Mouse (Mus musculus): ENCODE data around the gene Galr2. TPM values are rescaled to one million over a fixed set of nuclear protein-coding genes. Genes with fewer than 3 reads are reported as not detected.

Galr2 gene
- polyA plus RNA-seq (2012; rRNA removed), result 0.59 and 1.1 TPM in 2 replicates

GRCm38 (mm10) chr11:116280751-116281663, at the start of gene Galr2:
Gene Galr2, plus strand, starts transcription at chr11:116280939.
- H3K27me3 ChIP-seq (ENCODE audit: control insufficient read depth, insufficient read depth, low read length), result peaks cover 31% of the 10 kb centered on the region; the same call in 1 of the 2 replicates

DNA sequence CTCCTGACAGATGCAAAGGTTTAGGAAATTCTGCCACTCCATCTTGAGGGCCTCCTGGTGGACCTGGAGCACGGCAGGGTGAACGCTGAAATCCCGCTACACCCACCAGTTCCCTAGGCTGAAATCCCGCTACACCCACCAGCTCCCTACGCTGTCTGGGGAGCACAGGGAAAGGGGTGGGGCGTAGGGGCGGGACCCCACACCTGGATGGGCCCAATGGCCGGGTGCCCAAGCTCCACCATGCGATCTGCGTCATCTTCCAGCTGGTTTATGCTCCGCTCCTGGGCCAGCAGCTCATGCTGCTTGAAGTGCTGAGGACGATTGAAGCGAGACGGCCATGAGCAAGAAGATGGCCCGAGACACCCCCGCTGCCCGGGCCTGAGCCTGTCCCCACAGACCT, 48.3 kb upstream of the Galr2 start:
- Histone ChIP-seq H3K27me3 (ENCODE audit: control insufficient read depth, insufficient read depth, low read length) (no peaks in the 10 kb centered on the region), H3K4me1 (replicated peaks; ENCODE audit: control insufficient read depth, insufficient read depth, low read length) (peaks cover 4% of the 10 kb centered on the region), H3K36me3 (ENCODE audit: control insufficient read depth, insufficient read depth, low read length) (no peaks in the 10 kb centered on the region), H3K4me3 (ENCODE audit: control insufficient read depth, insufficient read depth, low read length) (no peak overlapping the region), H3K27ac (ENCODE audit: control insufficient read depth, insufficient read depth, low read length) (no peak overlapping the region)
- no peak for TF ChIP-seq POLR2A (IDR thresholded peaks at IDR 0.05; ENCODE audit: control insufficient read depth, extremely low read depth, insufficient read depth, low read length, poor library complexity)
- TF ChIP-seq CTCF (IDR thresholded peaks at IDR 0.05; ENCODE audit: borderline replicate concordance, control insufficient read depth, extremely low read depth, insufficient read depth, low read length, poor library complexity), result no peak
- WGBS, result 92% methylated on average over 17 of the region's 17 CpGs
- DNase-seq, result no peak

More at GRCm38 (mm10) chr11:116280751-116281663, at the start of gene Galr2:
- H3K27ac ChIP-seq (ENCODE audit: control insufficient read depth, insufficient read depth, low read length), result no peak within 1 kb of the TSS
- no peak within 1 kb of the TSS for H3K4me3 ChIP-seq (ENCODE audit: control insufficient read depth, insufficient read depth, low read length)
- H3K4me1 ChIP-seq (replicated peaks; ENCODE audit: control insufficient read depth, insufficient read depth, low read length), result no peaks in the 10 kb centered on the region; the same call in 1 of the 2 replicates
- no peaks in the 10 kb centered on the region for H3K36me3 ChIP-seq (ENCODE audit: control insufficient read depth, insufficient read depth, low read length)
- 17% methylated on average over 48 of the region's 48 CpGs for WGBS
- no peak for DNase-seq
- TF ChIP-seq POLR2A (IDR thresholded peaks at IDR 0.05; ENCODE audit: control insufficient read depth, extremely low read depth, insufficient read depth, low read length, poor library complexity) (no peak), CTCF (IDR thresholded peaks at IDR 0.05; ENCODE audit: borderline replicate concordance, control insufficient read depth, extremely low read depth, insufficient read depth, low read length, poor library complexity) (no peak)

DNA sequence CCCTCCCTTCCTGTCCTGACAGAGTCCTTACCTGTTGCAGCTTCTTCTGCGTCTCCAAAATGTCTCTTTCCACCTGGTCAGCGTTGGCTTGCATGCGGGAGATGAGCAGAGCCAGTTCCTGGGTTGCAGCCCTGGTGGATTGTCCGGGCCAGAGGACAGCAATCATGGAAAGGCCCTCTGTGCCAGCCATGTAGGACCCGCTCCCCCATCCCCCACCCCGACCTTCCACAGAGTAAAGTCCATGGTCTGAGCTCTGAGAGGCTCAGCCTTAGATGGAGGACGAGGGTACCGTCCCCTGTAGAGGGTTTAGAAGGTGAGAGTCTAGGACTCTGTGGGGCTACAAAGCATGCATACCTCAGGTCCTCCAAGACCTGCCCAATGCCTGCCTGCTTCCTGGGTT, 45.8 kb upstream of the Galr2 start:
- no peak for TF ChIP-seq CTCF (IDR thresholded peaks at IDR 0.05; ENCODE audit: borderline replicate concordance, control insufficient read depth, extremely low read depth, insufficient read depth, low read length, poor library complexity)
- TF ChIP-seq POLR2A (IDR thresholded peaks at IDR 0.05; ENCODE audit: control insufficient read depth, extremely low read depth, insufficient read depth, low read length, poor library complexity), result no peak
- Histone ChIP-seq H3K27ac (ENCODE audit: control insufficient read depth, insufficient read depth, low read length) (no peak overlapping the region), H3K36me3 (ENCODE audit: control insufficient read depth, insufficient read depth, low read length) (no peaks in the 10 kb centered on the region), H3K4me1 (replicated peaks; ENCODE audit: control insufficient read depth, insufficient read depth, low read length) (peaks cover 15% of the 10 kb centered on the region), H3K27me3 (ENCODE audit: control insufficient read depth, insufficient read depth, low read length) (no peaks in the 10 kb centered on the region), H3K4me3 (ENCODE audit: control insufficient read depth, insufficient read depth, low read length) (no peak overlapping the region)
- no peak for DNase-seq
- WGBS, result 97% methylated on average over 8 of the region's 8 CpGs

GRCm38 (mm10) chr11:116237742-116238395, 42.9 kb upstream of the Galr2 start, which contains the start of gene Evpl:
Gene Evpl, minus strand, starts transcription at chr11:116238077.
- Histone ChIP-seq H3K27me3 (ENCODE audit: control insufficient read depth, insufficient read depth, low read length) (no peaks in the 10 kb centered on the region), H3K36me3 (ENCODE audit: control insufficient read depth, insufficient read depth, low read length) (no peaks in the 10 kb centered on the region), H3K4me1 (replicated peaks; ENCODE audit: control insufficient read depth, insufficient read depth, low read length) (peaks cover 15% of the 10 kb centered on the region), H3K4me3 (ENCODE audit: control insufficient read depth, insufficient read depth, low read length) (peak within 1 kb of the TSS; percentile 39), H3K27ac (ENCODE audit: control insufficient read depth, insufficient read depth, low read length) (peak within 1 kb of the TSS; percentile 16)
- DNase-seq, result peak; percentile 71
- WGBS, result 17% methylated on average over 31 of the region's 31 CpGs
- 0 out of 2 replicates have a peak, but pooled peaks have one; percentile 12 for TF ChIP-seq CTCF (IDR thresholded peaks at IDR 0.05; ENCODE audit: borderline replicate concordance, control insufficient read depth, extremely low read depth, insufficient read depth, low read length, poor library complexity)
- peak; percentile 56; the same call in 1 of the 2 replicates for TF ChIP-seq POLR2A (IDR thresholded peaks at IDR 0.05; ENCODE audit: control insufficient read depth, extremely low read depth, insufficient read depth, low read length, poor library complexity)

GRCm38 (mm10) chr11:116239797-116240196, 40.9 kb upstream of the Galr2 start:
- Histone ChIP-seq H3K27me3 (ENCODE audit: control insufficient read depth, insufficient read depth, low read length) (no peaks in the 10 kb centered on the region), H3K4me3 (ENCODE audit: control insufficient read depth, insufficient read depth, low read length) (no peak overlapping the region), H3K36me3 (ENCODE audit: control insufficient read depth, insufficient read depth, low read length) (peaks cover 6% of the 10 kb centered on the region), H3K4me1 (replicated peaks; ENCODE audit: control insufficient read depth, insufficient read depth, low read length) (peaks cover 15% of the 10 kb centered on the region), H3K27ac (ENCODE audit: control insufficient read depth, insufficient read depth, low read length) (no peak overlapping the region)
- no peak for TF ChIP-seq CTCF (IDR thresholded peaks at IDR 0.05; ENCODE audit: borderline replicate concordance, control insufficient read depth, extremely low read depth, insufficient read depth, low read length, poor library complexity)
- WGBS, result 89% methylated on average over 7 of the region's 7 CpGs
- no peak for DNase-seq

GRCm38 (mm10) chr11:116241744-116242235, 38.9 kb upstream of the Galr2 start:
- Histone ChIP-seq H3K27ac (ENCODE audit: control insufficient read depth, insufficient read depth, low read length) (no peak overlapping the region), H3K36me3 (ENCODE audit: control insufficient read depth, insufficient read depth, low read length) (peaks cover 26% of the 10 kb centered on the region), H3K4me3 (ENCODE audit: control insufficient read depth, insufficient read depth, low read length) (no peak overlapping the region), H3K27me3 (ENCODE audit: control insufficient read depth, insufficient read depth, low read length) (no peaks in the 10 kb centered on the region), H3K4me1 (replicated peaks; ENCODE audit: control insufficient read depth, insufficient read depth, low read length) (peaks cover 15% of the 10 kb centered on the region)
- TF ChIP-seq CTCF (IDR thresholded peaks at IDR 0.05; ENCODE audit: borderline replicate concordance, control insufficient read depth, extremely low read depth, insufficient read depth, low read length, poor library complexity) (no peak), POLR2A (IDR thresholded peaks at IDR 0.05; ENCODE audit: control insufficient read depth, extremely low read depth, insufficient read depth, low read length, poor library complexity) (no peak)
- 96% methylated on average over 12 of the region's 12 CpGs for WGBS
- no peak for DNase-seq

Measured in thymus, adult 2 months (tissue).